Mouse (Mus musculus) liver, postnatal 0 days (tissue): ENCODE results near the gene Rprml. TPM values are rescaled to one million over a fixed set of nuclear protein-coding genes. Genes with fewer than 3 reads are reported as not detected.

ENCODE experiments used
- ATAC-seq: fragments of 200-750 bp; cut with Nextera tagmentation; 2 replicates; pipeline ENCODE4 v1.8.0; 2017; ENCODE audit warnings: mild to moderate bottlenecking, moderate library complexity
- DNase-seq: peaks from one replicate; pipeline ENCODE4 v3.0.0-alpha.2; 2016
- H3K27ac ChIP-seq: fragments of 300-500 bp; sonication (generic); 2 replicates; pipeline ENCODE4 v1.5.1; 2014; ENCODE audit warnings: antibody characterized with exemption, moderate library complexity, mild to moderate bottlenecking, low read depth
- H3K27me3 ChIP-seq: fragments of 300-500 bp; sonication (generic); 2 replicates; pipeline ENCODE4 v1.6.1; 2014; ENCODE audit warnings: low read length, control low read depth, mixed read lengths; ENCODE audit not compliant: insufficient read depth
- H3K36me3 ChIP-seq: fragments of 300-500 bp; sonication (generic); replicated peaks from 2 replicates; pipeline ENCODE4 v1.6.1; 2014; ENCODE audit warnings: mild to moderate bottlenecking, control low read depth, low read length, moderate library complexity, mixed read lengths; ENCODE audit not compliant: insufficient read depth
- H3K4me1 ChIP-seq: fragments of 300-500 bp; sonication (generic); 2 replicates; pipeline ENCODE4 v1.6.1; 2014; ENCODE audit warnings: antibody characterized with exemption, mild to moderate bottlenecking, control low read depth; ENCODE audit not compliant: insufficient read depth
- H3K4me2 ChIP-seq: fragments of 300-500 bp; sonication (generic); 2 replicates; pipeline ENCODE4 v1.6.1; 2014; ENCODE audit warnings: low read depth, mild to moderate bottlenecking, low read length, moderate library complexity, mixed read lengths
- H3K4me3 ChIP-seq: fragments of 300-500 bp; sonication (generic); 2 replicates; pipeline ENCODE4 v1.5.1; 2014; ENCODE audit warnings: low read depth, low read length
- H3K9ac ChIP-seq: fragments of 300-500 bp; sonication (generic); replicated peaks from 2 replicates; pipeline ENCODE4 v1.6.1; 2014; ENCODE audit warnings: mild to moderate bottlenecking, moderate library complexity
- H3K9me3 ChIP-seq: fragments of 300-500 bp; sonication (generic); 2 replicates; pipeline ENCODE4 v1.6.1; 2016; ENCODE audit warnings: mild to moderate bottlenecking, control low read depth, low read length, mixed read lengths
- CTCF ChIP-seq: sonication (generic); IDR thresholded peaks from 2 replicates; pipeline ENCODE4 v1.5.1; 2016; ENCODE audit warnings: antibody characterized with exemption, low read depth
- EP300 ChIP-seq: IDR thresholded peaks from 2 replicates; pipeline ENCODE4 v1.6.1; 2016; ENCODE audit warnings: antibody characterized with exemption, low read depth, mild to moderate bottlenecking
- WGBS: fragments of 180-500 bp; shearing (Covaris S2); extraction: QIAGEN DNeasy Blood & Tissue Kit; methylation state at CpG from one replicate; pipeline ENCODE4 v1.1.7; 2014; ENCODE audit not compliant: insufficient replicate concordance; 5-methylcytosine and 5-hydroxymethylcytosine counted together
- polyA plus RNA-seq: library from polyadenylated mRNA; unstranded; fragments of >200 nt; fragmentation: Nextera tagmentation; extraction: Ambion mirVana; gene quantifications from 2 replicates; pipeline ENCODE4 v1.2.1, GENCODE M21; 2015

Gene Rprml
- polyA plus RNA-seq, 1 experiment from 2014 or later = not detected

GRCm38 (mm10) chr11:103697565-103698176 lies 48.3 kb downstream of the Rprml start, which contains the start of gene Gosr2:
Gene Gosr2 (minus strand): TSS chr11:103697898.
- ATAC-seq (peak; percentile 98), DNase-seq (peak; percentile 93)
- Histone ChIP-seq H3K9ac (peak within 1 kb of the TSS; percentile 90), H3K9me3 (no peaks in the 10 kb centered on the region), H3K36me3 (no peaks in the 10 kb centered on the region), H3K4me3 (peak within 1 kb of the TSS; percentile 88), H3K27ac (peak within 1 kb of the TSS; percentile 99), H3K4me2 (peak within 1 kb of the TSS; percentile 75), H3K4me1 (0 out of 2 replicates have a peak, but pooled peaks cover 2% of the 10 kb centered on the region), H3K27me3 (no peaks in the 10 kb centered on the region)
- WGBS = under 1% methylated on average over 57 of the region's 57 CpGs
- TF ChIP-seq EP300 (peak; percentile 15; the same call in 1 of the 2 replicates), CTCF (no peak)

DNA sequence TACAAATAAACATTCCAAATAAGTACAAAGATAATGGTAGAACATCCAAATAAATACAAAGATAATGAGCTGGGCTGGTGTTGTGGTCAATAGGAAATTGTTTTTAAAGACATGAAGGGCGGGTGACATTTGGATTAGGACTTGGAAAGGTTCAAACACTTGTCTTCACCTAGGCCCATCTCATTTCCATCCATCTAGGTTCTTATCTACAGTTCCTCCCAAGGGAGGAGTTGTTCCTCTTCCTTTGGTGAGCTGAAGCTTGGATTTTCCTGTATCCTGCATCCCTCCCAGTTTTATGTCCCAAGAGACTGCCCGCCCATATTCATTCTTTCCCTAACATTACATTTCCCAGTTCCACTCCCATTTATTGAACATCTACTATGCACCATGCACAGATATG lies 48.9 kb downstream of the Rprml start:
- 70% methylated on average over 2 of the region's 2 CpGs for WGBS
- H3K9ac ChIP-seq = peak overlapping the region; percentile 90

More for the DNA sequence above, 48.9 kb downstream of the Rprml start:
- Histone ChIP-seq H3K9me3 (no peaks in the 10 kb centered on the region), H3K27ac (peak overlapping the region; percentile 99), H3K4me3 (peak overlapping the region; percentile 88), H3K27me3 (no peaks in the 10 kb centered on the region), H3K4me2 (peak overlapping the region; percentile 75), H3K36me3 (no peaks in the 10 kb centered on the region), H3K4me1 (0 out of 2 replicates have a peak, but pooled peaks cover 2% of the 10 kb centered on the region)
- no peak for DNase-seq
- ATAC-seq = no peak
- TF ChIP-seq CTCF (no peak), EP300 (no peak)

Other genes with a start within 250 kb of the Rprml start
- gene Plekhm1, start 236.9 kb upstream of the Rprml start, polyA plus RNA-seq = 2.1 and 2.3 TPM in 2 replicates
- gene Lrrc37a, start 145.0 kb upstream of the Rprml start, polyA plus RNA-seq = not detected in 2 replicates
- not detected in 2 replicates for gene Gm884, start 28.4 kb upstream of the Rprml start, polyA plus RNA-seq
- gene Lyzl6, start 10.7 kb upstream of the Rprml start, polyA plus RNA-seq = not detected in 2 replicates
- 39.3 and 43.1 TPM in 2 replicates for gene Gosr2, start 48.3 kb downstream of the Rprml start, polyA plus RNA-seq
- gene Wnt9b, start 100.3 kb downstream of the Rprml start, polyA plus RNA-seq = 0.08 and 0.20 TPM in 2 replicates
- not detected in 2 replicates for gene Wnt3, start 124.6 kb downstream of the Rprml start, polyA plus RNA-seq